Mouse (Mus musculus): ENCODE measurements around the gene Gna13.

Gna13 gene

GRCm38 (mm10) chr11:109425392-109426271 lies 63.0 kb downstream of the Gna13 start, which contains the start of gene Amz2:
TSS of gene Amz2 (plus strand) at chr11:109425946.
- peak; percentile 99 to 100 for DNase-seq

DNA sequence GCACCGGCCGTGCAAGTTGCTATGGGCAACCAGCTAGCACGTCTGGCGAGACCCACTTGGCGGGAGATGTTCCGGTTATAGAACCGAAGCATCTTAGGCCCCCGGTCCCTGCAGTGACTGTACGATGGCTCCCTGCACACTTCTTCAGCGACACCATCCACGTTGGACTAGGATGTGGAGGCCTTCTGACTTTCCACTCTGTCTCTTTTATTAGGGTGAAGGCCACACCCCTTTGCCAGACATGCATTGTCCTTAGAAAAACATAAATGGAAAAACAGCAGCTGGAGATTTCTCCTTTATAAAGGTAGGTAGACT lies 63.6 kb downstream of the Gna13 start:
- no peak for DNase-seq

DNA sequence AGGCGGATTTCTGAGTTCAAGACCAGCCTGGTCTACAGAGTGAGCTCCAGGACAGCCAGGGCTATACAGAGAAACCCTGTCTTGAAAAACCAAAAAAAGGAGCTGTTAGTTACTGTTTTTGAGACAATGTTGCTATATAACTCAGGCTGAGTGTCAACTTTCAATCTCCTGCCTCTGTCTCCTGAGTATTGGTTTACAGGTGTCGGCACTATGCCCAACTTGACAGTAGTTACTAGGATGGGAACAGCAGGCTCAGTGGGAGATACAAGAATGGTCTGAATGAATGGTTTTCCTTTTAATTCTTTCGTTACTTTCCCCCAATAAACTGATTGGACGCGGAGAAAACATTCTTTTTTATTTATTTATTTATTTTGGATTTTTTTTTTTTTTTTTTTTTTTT lies 64.7 kb downstream of the Gna13 start:
- no peak for DNase-seq

- no peak for DNase-seq
These were observed 71.7 kb downstream of the Gna13 start for GRCm38 (mm10) chr11:109434233-109434798.

- DNase-seq: no peak
These were observed 74.3 kb downstream of the Gna13 start for GRCm38 (mm10) chr11:109436889-109437288.

GRCm38 (mm10) chr11:109439209-109439608 lies 76.6 kb downstream of the Gna13 start:
- DNase-seq: no peak

GRCm38 (mm10) chr11:109439829-109440340 lies 77.3 kb downstream of the Gna13 start:
- peak; percentile 78 to 89 for DNase-seq

GRCm38 (mm10) chr11:109440641-109441040 lies 78.0 kb downstream of the Gna13 start:
- no peak for DNase-seq

DNA sequence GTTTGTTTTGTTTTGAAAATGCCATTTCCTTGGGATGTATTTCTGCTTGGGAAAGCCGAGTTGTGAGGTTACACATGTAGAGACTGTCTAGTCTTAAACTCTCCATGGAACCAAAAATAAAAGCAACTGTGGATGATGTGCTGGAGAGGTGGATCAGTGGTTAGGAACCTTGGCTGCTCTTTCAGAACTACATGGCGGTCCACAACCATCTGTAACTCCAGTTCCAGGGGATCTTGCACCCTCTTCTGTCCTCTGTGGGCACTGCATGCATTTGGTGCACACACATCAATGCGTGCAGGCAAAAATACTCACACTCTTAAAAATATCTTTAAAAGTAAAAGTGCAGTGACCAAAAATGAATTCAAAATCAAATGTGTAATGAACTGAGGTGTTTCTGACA lies 78.5 kb downstream of the Gna13 start:
- peak in 1 of 2 experiments; percentile 64 for DNase-seq

DNA sequence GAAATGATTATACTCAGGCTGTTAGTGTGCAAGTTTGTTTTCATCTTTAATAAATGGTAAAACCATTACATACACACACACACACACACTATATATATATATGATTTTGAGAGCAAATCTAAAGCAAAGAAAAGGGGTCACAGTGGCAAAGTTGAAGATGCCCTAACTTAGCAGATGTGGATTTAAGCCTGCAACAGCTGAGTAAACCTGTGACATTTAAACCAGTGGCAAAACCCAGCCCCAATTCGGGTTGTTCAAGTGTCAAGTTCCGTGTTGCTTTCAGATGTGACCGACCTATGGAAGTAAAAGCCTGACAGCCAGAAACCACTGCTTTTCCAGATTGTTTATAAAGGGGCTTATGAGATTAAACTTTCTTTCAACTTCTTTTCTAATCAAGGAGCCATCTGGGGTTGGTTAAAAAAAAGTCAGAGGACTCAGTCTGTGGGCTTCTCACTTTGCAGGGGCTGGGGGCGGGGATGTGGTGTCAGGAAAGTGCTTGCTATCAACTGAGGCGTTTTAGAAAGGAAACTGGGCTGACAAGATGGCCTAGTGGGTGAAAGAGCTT lies 79.6 kb downstream of the Gna13 start:
- DNase-seq: no peak

- DNase-seq: no peak
These were observed 81.0 kb downstream of the Gna13 start for GRCm38 (mm10) chr11:109443468-109444263.

DNA sequence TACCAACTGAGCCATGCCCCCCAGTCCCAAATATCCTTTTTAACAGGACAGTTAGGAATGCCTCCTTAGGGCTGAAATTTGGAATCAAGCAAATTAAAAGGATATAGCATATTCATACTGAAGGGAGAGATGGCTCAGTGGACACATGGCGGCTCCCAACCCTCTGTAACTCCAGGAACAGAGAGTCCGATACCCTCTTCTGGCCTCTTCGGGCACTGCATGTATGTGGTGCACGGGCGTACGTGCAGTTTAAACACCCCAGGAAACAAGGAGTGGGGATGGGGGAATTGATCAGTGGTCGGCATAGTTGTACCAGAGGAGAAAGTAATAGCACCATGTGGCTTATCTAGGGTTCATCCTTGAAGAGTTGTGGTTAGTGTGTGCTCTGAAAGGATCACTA lies 82.0 kb downstream of the Gna13 start:
- peak in 1 of 2 experiments; percentile 32 for DNase-seq

DNA sequence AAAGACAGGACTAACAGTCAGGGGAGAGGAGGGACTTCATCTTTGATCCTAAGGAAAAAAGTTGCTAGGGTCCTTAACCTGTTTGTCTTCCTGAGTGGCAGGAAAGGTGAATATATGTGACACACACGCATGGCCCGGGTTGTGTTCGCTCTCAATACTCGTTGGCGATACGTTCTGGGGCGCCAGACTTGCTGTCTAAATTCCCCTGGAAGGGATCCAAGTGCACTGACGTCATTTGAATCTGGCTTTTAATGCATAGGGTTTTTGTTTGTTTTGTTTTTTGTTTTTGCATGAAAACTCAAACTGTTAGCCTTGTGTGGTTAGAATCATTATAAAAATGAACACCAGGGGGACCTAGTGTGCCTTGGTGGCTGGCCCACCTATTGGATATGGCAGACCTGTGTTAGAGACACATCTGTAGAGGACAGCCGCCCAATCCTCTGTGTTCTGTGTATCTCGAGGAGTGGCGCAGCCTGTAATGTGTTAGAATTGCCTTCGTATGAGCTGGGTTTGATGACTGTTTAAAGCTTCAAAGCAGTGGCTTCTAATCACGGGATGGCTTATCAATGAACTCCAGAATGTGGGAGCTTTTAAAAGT lies 82.9 kb downstream of the Gna13 start:
- peak in 1 of 2 experiments; percentile 11 for DNase-seq

Measured in kidney, postnatal 25 days (tissue).